Mouse (Mus musculus) myocyte (in vitro differentiated cells): ENCODE results near the gene Hoxc5. TPM values are rescaled to one million over a fixed set of nuclear protein-coding genes. Genes with fewer than 3 reads are reported as not detected.
A peak's percentile ranks its signal among the peaks of the same experiment; 100 is the strongest.

ENCODE experiments used
- H3K27me3 ChIP-seq: one replicate; pipeline ENCODE4 v1.6.1; 2011; ENCODE audit not compliant: control insufficient read depth, insufficient read depth, insufficient read length
- H3K36me3 ChIP-seq: one replicate; pipeline ENCODE4 v1.6.1; 2011; ENCODE audit not compliant: control insufficient read depth, insufficient read depth
- H3K4me2 ChIP-seq: one replicate; pipeline ENCODE4 v1.6.1; 2011; ENCODE audit warnings: low read depth, control low read depth
- H3K4me3 ChIP-seq: one replicate; pipeline ENCODE4 v1.5.1; 2011; ENCODE audit warnings: mild to moderate bottlenecking, control low read depth, moderate library complexity
- H3K79me2 ChIP-seq: one replicate; pipeline ENCODE4 v1.6.1; 2011; ENCODE audit not compliant: control insufficient read depth, insufficient read depth
- H3ac ChIP-seq: one replicate; pipeline ENCODE4 v1.6.1; 2011; ENCODE audit not compliant: control insufficient read depth, insufficient read length
- CEBPB ChIP-seq: IDR thresholded peaks from 2 replicates; pipeline ENCODE4 v1.6.1; 2011; ENCODE audit warnings: mild to moderate bottlenecking, moderate library complexity; ENCODE audit not compliant: poor library complexity, insufficient read depth, severe bottlenecking
- E2F4 ChIP-seq: IDR thresholded peaks from one replicate; pipeline ENCODE4 v1.6.1; 2011; ENCODE audit warnings: mild to moderate bottlenecking, control low read depth, moderate library complexity; ENCODE audit not compliant: insufficient read depth
- MAX ChIP-seq: IDR thresholded peaks from one replicate; pipeline ENCODE4 v1.6.1; 2011; ENCODE audit warnings: low read depth, mild to moderate bottlenecking, control low read depth
- MYOD1 ChIP-seq, 3 experiments: IDR thresholded peaks; one replicate each; pipeline ENCODE4 v1.6.1; 2011; ENCODE audit warnings: control low read depth in 2 of 3, low read depth in 2 of 3, mild to moderate bottlenecking in 2 of 3, moderate library complexity in 1 of 3; ENCODE audit not compliant: insufficient read length in 2 of 3, control insufficient read depth in 1 of 3
- MYOG ChIP-seq, 3 experiments: IDR thresholded peaks; one replicate each; pipeline ENCODE4 v1.6.1; 2011; ENCODE audit warnings: control low read depth in 2 of 3, low read depth in 2 of 3, mild to moderate bottlenecking in 2 of 3; ENCODE audit not compliant: insufficient read length in 2 of 3, control insufficient read depth in 1 of 3, insufficient read depth in 1 of 3
- POLR2A ChIP-seq: IDR thresholded peaks from one replicate; pipeline ENCODE4 v1.6.1; 2011; ENCODE audit warnings: low read depth, mild to moderate bottlenecking, control low read depth, moderate library complexity; ENCODE audit not compliant: insufficient read length
- POLR2AphosphoS2 ChIP-seq: IDR thresholded peaks from one replicate; pipeline ENCODE4 v1.6.1; 2011; ENCODE audit warnings: low read depth, control low read depth; ENCODE audit not compliant: insufficient read length
- REST ChIP-seq: IDR thresholded peaks from one replicate; pipeline ENCODE4 v1.6.1; 2011; ENCODE audit warnings: mild to moderate bottlenecking, control low read depth, moderate library complexity; ENCODE audit not compliant: insufficient read depth, insufficient read length
- SRF ChIP-seq: IDR thresholded peaks from one replicate; pipeline ENCODE4 v1.6.1; 2011; ENCODE audit warnings: low read depth; ENCODE audit not compliant: control insufficient read depth, insufficient read length
- TCF12 ChIP-seq: IDR thresholded peaks from one replicate; pipeline ENCODE4 v1.6.1; 2011; ENCODE audit warnings: mild to moderate bottlenecking, control low read depth; ENCODE audit not compliant: poor library complexity, insufficient read depth, severe bottlenecking
- TCF3 ChIP-seq: IDR thresholded peaks from one replicate; pipeline ENCODE4 v1.6.1; 2011; ENCODE audit warnings: low read depth, control low read depth; ENCODE audit not compliant: insufficient read length
- USF1 ChIP-seq: IDR thresholded peaks from one replicate; pipeline ENCODE4 v1.6.1; 2011; ENCODE audit warnings: low read depth, mild to moderate bottlenecking, control low read depth, moderate library complexity
- polyA plus RNA-seq: library from polyadenylated mRNA; unstranded; fragments of >200 nt; fragmentation: generic; extraction: Trizol; gene quantifications from one replicate; pipeline ENCODE4 v1.2.1, GENCODE M21; 2012; ENCODE audit warnings: missing spikeins

The Hoxc5 gene
- polyA plus RNA-seq, 1 experiment: 1.2 TPM

DNA sequence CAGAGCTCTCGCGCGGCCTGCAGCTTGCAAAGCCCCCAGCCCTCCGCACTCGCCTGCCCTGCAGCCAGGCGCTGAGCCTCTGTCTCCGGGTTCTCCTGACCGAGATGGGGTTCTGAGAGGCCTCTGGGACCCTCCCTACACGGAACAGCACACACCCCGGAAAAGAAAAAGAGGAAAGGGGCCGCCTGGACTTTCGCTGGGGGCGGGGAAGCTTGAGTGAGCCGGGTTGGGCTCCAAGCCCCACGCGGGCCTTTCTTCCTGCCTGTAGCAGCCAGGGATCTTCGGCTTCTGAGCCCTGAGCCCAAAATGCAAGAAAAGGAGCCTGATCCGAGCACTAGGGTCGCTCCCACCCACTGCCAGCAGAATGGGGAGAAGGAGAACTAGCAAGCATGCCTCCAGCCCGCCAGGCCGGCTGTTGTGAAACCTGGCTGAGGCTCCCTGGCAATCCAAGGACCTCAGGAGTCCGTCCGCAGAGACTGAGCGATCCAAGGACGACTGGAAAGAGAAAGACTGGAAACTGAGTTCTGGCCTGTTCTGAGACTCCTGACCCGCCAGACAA lies 44.8 kb downstream of the Hoxc5 start:
- TF ChIP-seq REST (no peak), CEBPB (no peak)
- H3K4me2 ChIP-seq: no peak overlapping the region
- no peaks in the 10 kb centered on the region for H3K27me3 ChIP-seq

GRCm38 (mm10) chr15:103013238-103013984 lies 46.2 kb downstream of the Hoxc5 start:
- H3K4me2 ChIP-seq: no peak overlapping the region
- H3K27me3 ChIP-seq: no peaks in the 10 kb centered on the region
- peaks cover 20% of the 10 kb centered on the region for H3K79me2 ChIP-seq
- TF ChIP-seq MYOG (IDR thresholded peaks at IDR 0.05; ENCODE audit: control insufficient read depth in 1 of 3, insufficient read depth in 1 of 3, insufficient read length in 2 of 3, low read depth in 2 of 3) (no peak), USF1 (peak; percentile 60), TCF12 (no peak), POLR2A (no peak), POLR2AphosphoS2 (peak; percentile 33)
- H3K4me3 ChIP-seq: no peak overlapping the region
- H3ac ChIP-seq: no peak overlapping the region
- H3K36me3 ChIP-seq: no peaks in the 10 kb centered on the region

More for the DNA sequence above, 44.8 kb downstream of the Hoxc5 start:
- Histone ChIP-seq H3ac (no peak overlapping the region), H3K79me2 (peaks cover 34% of the 10 kb centered on the region), H3K36me3 (no peaks in the 10 kb centered on the region), H3K4me3 (no peak overlapping the region)

DNA sequence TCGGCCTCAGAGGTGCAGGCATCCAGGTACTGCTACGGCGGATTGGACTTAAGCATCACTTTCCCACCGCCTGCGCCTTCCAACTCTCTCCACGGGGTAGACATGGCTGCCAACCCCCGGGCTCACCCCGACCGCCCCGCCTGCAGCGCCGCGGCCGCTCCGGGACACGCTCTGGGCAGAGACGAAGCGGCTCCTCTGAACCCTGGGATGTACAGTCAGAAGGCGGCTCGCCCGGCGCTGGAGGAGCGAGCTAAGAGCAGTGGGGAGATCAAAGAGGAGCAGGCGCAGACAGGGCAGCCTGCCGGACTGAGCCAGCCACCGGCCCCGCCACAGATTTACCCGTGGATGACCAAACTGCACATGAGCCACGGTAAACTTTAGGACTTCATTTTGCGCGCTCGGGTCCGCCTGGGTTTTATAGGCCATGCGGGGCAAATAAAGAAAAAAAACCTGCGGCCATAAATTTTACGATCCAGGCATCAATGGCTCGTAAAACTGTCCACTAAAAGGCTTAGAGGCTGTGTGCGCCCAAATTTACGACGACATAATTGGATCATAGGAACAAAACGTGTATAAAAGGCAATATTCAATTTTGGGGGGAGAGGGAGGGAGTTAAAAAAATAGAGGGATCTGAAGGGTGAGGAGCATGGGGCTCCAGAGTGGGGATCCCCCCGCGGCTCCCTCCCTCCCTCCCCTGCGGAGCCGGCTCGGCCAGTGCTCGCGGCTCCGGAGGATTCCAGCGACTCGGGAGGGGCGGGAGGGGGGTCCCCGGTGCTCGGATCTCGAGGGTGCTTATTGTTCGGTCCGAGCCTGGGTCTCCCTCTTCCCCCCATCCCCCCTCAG lies 47.1 kb downstream of the Hoxc5 start:
- TF ChIP-seq POLR2AphosphoS2: peak; percentile 37
- TF ChIP-seq SRF: no peak
- Histone ChIP-seq H3ac (no peak overlapping the region), H3K79me2 (peaks cover 10% of the 10 kb centered on the region), H3K36me3 (no peaks in the 10 kb centered on the region), H3K4me3 (no peak overlapping the region), H3K4me2 (no peak overlapping the region), H3K27me3 (no peaks in the 10 kb centered on the region)

- no peak for TF ChIP-seq MAX
- no peak for TF ChIP-seq REST
- no peak for TF ChIP-seq CEBPB
Observed at GRCm38 (mm10) chr15:103015009-103015399, 47.8 kb downstream of the Hoxc5 start.

DNA sequence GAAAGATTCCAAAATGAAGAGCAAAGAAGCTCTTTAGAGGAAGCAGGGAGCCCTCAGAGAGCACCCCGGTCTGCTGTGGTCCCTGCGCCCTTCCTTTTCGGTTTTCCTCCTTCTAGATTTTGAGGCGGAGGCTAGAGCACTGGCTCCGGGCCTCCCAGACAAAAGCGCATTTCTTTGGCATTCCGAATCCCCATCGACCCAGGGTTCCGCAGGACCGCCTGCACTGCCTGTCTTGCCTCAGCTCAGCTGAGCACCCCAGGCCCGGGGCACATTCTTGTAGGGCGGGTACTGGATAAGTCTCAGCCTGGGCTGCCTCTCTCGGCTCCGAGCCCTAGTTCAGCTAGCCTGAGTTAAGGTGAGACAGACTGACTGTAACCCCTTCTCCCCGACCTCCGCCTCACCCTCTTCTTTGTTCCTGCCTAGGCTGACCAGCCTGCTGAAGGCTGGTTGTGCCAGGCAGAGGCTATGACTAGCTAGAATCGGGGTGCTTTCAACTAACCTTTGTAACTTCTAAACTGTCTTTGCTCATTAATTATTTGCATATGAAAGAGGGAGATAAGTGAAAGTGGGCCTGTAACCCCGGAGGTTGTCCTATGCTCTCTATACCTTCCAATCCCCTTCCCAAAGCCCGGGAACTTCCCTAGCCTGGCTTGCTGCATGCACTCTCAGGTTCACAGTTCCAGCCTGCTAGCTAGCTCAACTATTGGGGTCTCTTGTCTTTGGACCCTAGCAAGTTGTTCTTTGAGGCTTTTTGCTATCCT lies 48.3 kb downstream of the Hoxc5 start:
- H3K4me3 ChIP-seq: no peak overlapping the region
- no peak overlapping the region for H3K4me2 ChIP-seq
- H3ac ChIP-seq: no peak overlapping the region
- H3K27me3 ChIP-seq: no peaks in the 10 kb centered on the region
- H3K79me2 ChIP-seq: no peaks in the 10 kb centered on the region
- TF ChIP-seq E2F4 (no peak), REST (no peak), POLR2A (no peak), CEBPB (no peak)
- H3K36me3 ChIP-seq: no peaks in the 10 kb centered on the region

More at GRCm38 (mm10) chr15:103015009-103015399, 47.8 kb downstream of the Hoxc5 start:
- Histone ChIP-seq H3ac (no peak overlapping the region), H3K27me3 (no peaks in the 10 kb centered on the region), H3K79me2 (peaks cover 4% of the 10 kb centered on the region), H3K4me3 (no peak overlapping the region), H3K36me3 (no peaks in the 10 kb centered on the region), H3K4me2 (no peak overlapping the region)

DNA sequence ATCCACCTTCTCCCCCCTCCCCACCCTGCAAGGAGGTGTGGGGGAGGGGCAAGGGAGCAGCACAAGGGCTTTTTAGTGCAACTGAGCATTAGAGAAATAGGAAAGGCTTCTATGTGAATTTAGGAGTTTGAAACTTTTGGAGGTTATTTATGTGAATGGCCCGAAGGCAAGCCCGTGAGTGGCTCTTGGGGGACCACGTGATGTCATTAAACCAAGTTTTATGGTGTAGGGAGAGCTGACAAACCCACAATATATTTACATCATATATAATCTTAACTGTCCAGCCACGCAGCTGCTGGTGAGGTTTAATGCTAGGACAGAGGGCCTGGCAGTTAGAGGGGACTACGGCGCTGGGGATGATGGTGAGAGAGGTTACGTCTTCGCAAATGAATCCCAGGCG lies 51.4 kb downstream of the Hoxc5 start, which contains the start of gene Hoxc4:
TSS of gene Hoxc4 (plus strand) at position 299 of the 400 bp plus-strand sequence.
- Histone ChIP-seq H3K27me3 (no peaks in the 10 kb centered on the region), H3K36me3 (no peaks in the 10 kb centered on the region), H3ac (no peak within 1 kb of the TSS), H3K4me3 (no peak within 1 kb of the TSS), H3K4me2 (no peak within 1 kb of the TSS), H3K79me2 (no peaks in the 10 kb centered on the region)
- no peak for TF ChIP-seq REST
- no peak for TF ChIP-seq POLR2AphosphoS2
- no peak for TF ChIP-seq SRF
- TF ChIP-seq TCF12: no peak
- TF ChIP-seq TCF3: no peak
- TF ChIP-seq POLR2A: no peak
- TF ChIP-seq CEBPB: no peak
- no peak for TF ChIP-seq USF1
- no peak for TF ChIP-seq MYOG (IDR thresholded peaks at IDR 0.05; ENCODE audit: control insufficient read depth in 1 of 3, insufficient read depth in 1 of 3, insufficient read length in 2 of 3, low read depth in 2 of 3)
- TF ChIP-seq MYOD1 (IDR thresholded peaks at IDR 0.05; ENCODE audit: control insufficient read depth in 1 of 3, insufficient read length in 2 of 3, low read depth in 2 of 3): no peak
- no peak for TF ChIP-seq E2F4
- no peak for TF ChIP-seq MAX
